Mouse (Mus musculus) spleen, adult 18-20 months (tissue): ENCODE results near the gene Mdm4.
A peak's percentile ranks its signal among the peaks of the same experiment; 100 is the strongest.

Experiments
- DNase-seq, 2 experiments: peaks; one replicate each; pipeline ENCODE4 v3.0.0; 2022; ENCODE audit warnings: mixed read lengths in 2 of 2

Gene Mdm4

GRCm38 (mm10) chr1:133030461-133030860, at the start of gene Mdm4:
Mdm4 (minus strand) TSS chr1:133030561.
- DNase-seq: no peak

GRCm38 (mm10) chr1:133080079-133080561, 49.8 kb upstream of the Mdm4 start:
- no peak for DNase-seq

- no peak for DNase-seq
Measured at GRCm38 (mm10) chr1:133079509-133079908, 49.1 kb upstream of the Mdm4 start.

GRCm38 (mm10) chr1:133078338-133078727, 48.0 kb upstream of the Mdm4 start:
- DNase-seq: no peak

- no peak for DNase-seq
Measured at GRCm38 (mm10) chr1:133077606-133078337, 47.4 kb upstream of the Mdm4 start.

GRCm38 (mm10) chr1:133076681-133077514, 46.5 kb upstream of the Mdm4 start:
- no peak for DNase-seq

- no peak for DNase-seq
Measured at GRCm38 (mm10) chr1:133075651-133076400, 45.5 kb upstream of the Mdm4 start.

GRCm38 (mm10) chr1:133074541-133074940, 44.2 kb upstream of the Mdm4 start:
- no peak for DNase-seq

GRCm38 (mm10) chr1:133073327-133073856, 43.0 kb upstream of the Mdm4 start:
- DNase-seq: peak; percentile 53 to 63

- no peak for DNase-seq
Measured at GRCm38 (mm10) chr1:133071666-133072381, 41.5 kb upstream of the Mdm4 start.

- no peak for DNase-seq
Measured at GRCm38 (mm10) chr1:133070157-133070556, 39.8 kb upstream of the Mdm4 start.

- DNase-seq: no peak
Measured at GRCm38 (mm10) chr1:133069275-133070120, 39.1 kb upstream of the Mdm4 start.

GRCm38 (mm10) chr1:133068669-133069274, 38.4 kb upstream of the Mdm4 start:
- DNase-seq: no peak

- no peak for DNase-seq
Measured at GRCm38 (mm10) chr1:133068268-133068667, 37.9 kb upstream of the Mdm4 start.

GRCm38 (mm10) chr1:133063164-133063563, 32.8 kb upstream of the Mdm4 start:
- DNase-seq: no peak

GRCm38 (mm10) chr1:133060681-133061080, 30.3 kb upstream of the Mdm4 start:
- DNase-seq: no peak

- DNase-seq: no peak
Measured at GRCm38 (mm10) chr1:133059592-133059991, 29.2 kb upstream of the Mdm4 start.

GRCm38 (mm10) chr1:133057345-133058034, 27.1 kb upstream of the Mdm4 start:
- no peak for DNase-seq

GRCm38 (mm10) chr1:133054326-133054725, 24.0 kb upstream of the Mdm4 start:
- no peak for DNase-seq

GRCm38 (mm10) chr1:133053034-133053433, 22.7 kb upstream of the Mdm4 start:
- DNase-seq: peak; percentile 37 to 46
